Mouse (Mus musculus) monocyte, adult 2 months (primary cell): ENCODE measurements around the gene Dpf3.

Experiments
- DNase-seq, 2 experiments: peaks; one replicate each; pipeline ENCODE4 v3.0.0; 2022; ENCODE audit warnings: low spot score in 2 of 2, low read depth in 1 of 2

Dpf3 gene

GRCm38 (mm10) chr12:83487476-83487991, at the start of gene Dpf3:
Dpf3 (minus strand) TSS chr12:83487716.
- DNase-seq = peak; percentile 87 to 90

DNA sequence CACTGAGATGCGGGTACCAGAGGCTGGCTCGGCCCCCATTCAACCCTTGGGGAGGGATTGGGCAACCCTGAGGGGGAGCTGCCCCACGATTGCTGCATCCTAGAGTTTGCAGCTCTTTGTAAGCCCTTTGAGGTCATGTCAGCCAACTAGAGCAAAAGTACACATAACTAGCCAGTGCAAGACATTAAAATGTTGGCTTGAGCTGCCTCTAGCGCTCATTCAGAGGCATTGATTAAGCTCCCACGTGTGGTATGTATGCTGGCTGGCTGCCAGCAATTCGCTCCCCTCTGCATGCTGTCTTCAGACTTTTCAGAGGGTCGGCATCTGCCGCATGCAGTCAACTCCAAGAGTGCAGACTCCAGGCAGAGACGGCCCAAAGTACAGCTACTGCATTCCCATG, 48.5 kb upstream of the Dpf3 start:
- DNase-seq = no peak

DNA sequence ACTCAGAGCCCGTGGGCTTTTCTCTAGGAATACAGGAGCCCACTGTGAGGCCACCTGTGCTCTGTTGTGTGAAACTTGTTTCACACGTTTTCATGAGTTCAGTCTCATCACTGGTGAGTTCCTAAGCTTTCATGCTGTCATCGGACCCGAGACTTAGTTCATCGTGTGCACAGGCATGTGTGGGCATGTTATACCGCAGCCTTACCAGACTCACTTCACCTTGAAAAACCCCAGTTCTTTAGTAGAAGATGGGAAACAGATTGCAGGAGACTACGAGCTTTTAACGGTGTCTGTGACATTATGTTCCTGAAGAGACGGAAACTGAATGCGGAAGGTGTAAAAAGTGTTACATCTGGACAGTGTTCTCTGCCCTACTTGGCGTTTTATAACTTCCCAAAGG, 47.9 kb upstream of the Dpf3 start:
- DNase-seq = no peak

DNA sequence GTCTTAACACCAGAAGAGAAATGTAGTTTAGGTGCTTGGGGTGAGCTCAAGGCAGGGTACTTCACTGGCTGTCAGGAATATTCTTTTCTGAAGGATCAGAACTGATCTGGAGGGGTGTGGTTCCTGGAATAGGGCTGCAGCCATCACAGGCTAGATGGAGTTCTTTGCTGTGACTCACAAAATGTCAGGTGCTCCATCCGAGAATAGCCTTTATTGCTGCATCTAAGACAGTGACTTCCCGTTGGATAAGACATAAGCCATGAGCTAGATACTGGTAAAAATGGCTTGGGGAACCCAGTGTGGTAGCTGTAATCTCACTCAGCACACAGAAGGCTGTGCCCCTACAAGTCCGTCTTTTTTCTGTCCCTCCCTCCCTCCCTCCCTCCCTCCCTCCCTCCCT, 46.7 kb upstream of the Dpf3 start:
- DNase-seq = no peak

- no peak for DNase-seq
Measured at GRCm38 (mm10) chr12:83532966-83533365, 45.5 kb upstream of the Dpf3 start.

GRCm38 (mm10) chr12:83531992-83532391, 44.5 kb upstream of the Dpf3 start:
- no peak for DNase-seq

- no peak for DNase-seq
Measured at GRCm38 (mm10) chr12:83528665-83529064, 41.1 kb upstream of the Dpf3 start.

- DNase-seq = no peak
Measured at GRCm38 (mm10) chr12:83527816-83528215, 40.3 kb upstream of the Dpf3 start.

GRCm38 (mm10) chr12:83525822-83526544, 38.5 kb upstream of the Dpf3 start:
- no peak for DNase-seq

GRCm38 (mm10) chr12:83524329-83524728, 36.8 kb upstream of the Dpf3 start:
- DNase-seq = no peak

- no peak for DNase-seq
Measured at GRCm38 (mm10) chr12:83523892-83524291, 36.4 kb upstream of the Dpf3 start.

- DNase-seq = no peak
Measured at GRCm38 (mm10) chr12:83523056-83523455, 35.5 kb upstream of the Dpf3 start.

DNA sequence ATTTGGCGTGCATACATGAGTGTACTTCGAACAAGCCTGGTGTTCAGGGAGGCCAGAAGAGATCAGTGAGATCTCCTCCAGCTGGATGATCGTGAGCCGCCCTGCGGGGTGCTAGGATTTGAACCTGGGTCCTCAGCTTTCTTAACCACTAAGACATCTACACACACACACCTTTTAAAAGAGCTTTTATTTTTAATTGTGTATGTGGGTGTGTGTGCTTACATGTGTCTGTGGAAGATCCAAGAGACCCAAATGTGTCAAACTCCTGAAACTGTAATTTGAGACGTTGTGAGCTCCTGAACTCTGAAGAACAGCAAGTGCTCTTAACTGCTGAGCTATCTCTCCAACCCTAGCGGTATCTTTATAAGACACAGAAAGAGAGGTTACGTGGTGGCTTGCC, 33.6 kb upstream of the Dpf3 start:
- DNase-seq = no peak

GRCm38 (mm10) chr12:83520311-83520890, 32.9 kb upstream of the Dpf3 start, which contains the start of gene Dcaf4:
Dcaf4 (plus strand) TSS chr12:83520466.
- DNase-seq = peak; percentile 83 to 91

DNA sequence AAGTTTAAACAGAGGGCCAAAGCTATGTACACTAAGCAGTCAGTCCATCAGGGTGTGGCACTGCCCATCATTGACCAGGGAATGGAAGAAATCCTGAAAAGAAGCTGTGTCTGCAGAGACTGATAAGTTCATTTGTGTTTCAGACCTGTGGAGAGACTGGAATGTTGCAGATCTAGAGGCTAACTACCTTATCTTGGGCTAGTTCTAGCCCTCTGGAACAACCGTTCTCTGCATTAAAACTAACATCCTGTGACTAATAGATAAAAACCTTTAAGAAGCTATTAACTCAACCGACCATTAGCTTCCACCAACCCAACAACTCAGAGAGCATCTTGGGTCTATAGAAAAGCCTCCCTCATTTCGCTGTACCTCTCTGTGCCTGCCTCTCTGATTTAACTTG, 30.1 kb upstream of the Dpf3 start:
- no peak for DNase-seq

DNA sequence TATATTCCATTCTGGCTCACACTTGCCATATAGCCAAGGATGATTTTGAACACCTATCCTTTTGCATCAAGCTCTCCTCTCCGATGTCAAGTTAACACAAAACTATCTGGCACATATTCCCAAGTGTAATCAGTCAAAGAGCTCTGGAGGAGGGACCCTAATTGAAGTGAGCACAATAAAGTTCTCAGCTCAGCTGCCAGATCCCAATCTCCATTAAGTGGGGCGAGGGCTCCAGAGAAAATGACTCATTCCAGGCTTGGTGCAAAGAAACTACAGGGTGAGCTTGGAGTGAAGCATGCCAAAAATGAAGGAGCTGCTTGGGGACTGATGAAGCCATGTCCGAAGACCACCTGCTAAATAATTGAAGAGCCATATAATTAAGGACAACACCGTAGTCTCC, 26.7 kb upstream of the Dpf3 start:
- no peak for DNase-seq

DNA sequence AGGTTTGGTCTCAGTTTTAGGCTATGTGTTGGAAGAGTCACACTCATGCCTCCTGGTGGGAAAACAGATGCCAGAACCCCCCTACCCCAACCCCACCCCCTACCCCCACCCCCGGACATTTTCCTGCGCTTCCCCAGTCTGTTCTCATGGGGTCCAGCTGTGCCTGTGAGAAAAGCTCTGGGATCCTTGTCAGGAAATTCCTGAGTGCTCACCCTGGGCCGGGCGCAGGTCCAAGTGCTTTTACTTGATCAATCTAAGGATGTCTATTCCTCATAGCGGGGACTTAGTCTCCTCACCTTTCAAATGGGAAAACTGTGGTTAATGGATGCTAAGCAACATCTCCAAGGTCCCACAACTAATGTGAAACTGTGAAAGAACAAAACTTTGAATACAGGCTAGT, 25.7 kb upstream of the Dpf3 start:
- no peak for DNase-seq

GRCm38 (mm10) chr12:83512783-83513182, 25.3 kb upstream of the Dpf3 start:
- DNase-seq = no peak

DNA sequence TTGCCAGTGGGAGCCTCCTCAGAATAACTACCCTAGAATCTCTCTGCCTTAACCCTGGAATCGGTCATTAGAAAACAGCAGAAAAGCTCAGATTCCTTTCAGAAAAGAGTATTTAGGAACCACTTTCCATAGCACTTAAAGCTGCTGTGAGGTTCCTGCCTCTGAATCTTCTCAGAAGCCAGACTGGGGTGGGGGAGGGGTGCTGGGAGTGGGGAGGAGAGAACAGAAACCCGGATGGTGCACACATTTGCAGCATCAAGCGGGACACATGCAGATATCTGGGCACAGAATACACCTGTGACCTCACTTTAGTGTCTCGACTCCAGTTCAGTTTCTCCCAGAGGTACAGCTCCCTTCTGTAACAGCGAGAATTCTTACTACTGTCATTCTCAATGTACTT, 23.1 kb upstream of the Dpf3 start:
- DNase-seq = no peak

- DNase-seq = no peak
Measured at GRCm38 (mm10) chr12:83506543-83506942, 19.0 kb upstream of the Dpf3 start.

DNA sequence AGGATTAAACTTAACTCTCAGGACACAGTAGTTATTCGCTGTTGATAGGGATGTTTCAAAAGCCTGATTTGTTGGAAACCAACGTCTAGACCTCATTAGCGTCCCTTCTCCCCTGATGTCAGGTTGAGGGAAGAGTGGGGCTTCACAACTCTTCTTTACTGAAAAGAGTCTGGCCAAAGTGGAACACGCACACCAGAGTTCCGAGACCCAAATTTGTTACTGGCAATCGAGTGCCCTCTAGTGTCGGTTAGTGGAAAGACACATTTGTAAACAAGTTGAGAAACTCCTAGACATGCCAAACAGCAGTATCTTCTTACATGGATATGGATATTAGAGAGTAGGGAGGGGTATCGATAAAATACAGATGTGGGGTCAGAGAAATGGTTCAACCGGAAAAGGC, 14.7 kb upstream of the Dpf3 start:
- DNase-seq = peak in 1 of 2 experiments; percentile 11

- DNase-seq = no peak
Measured at GRCm38 (mm10) chr12:83499256-83499655, 11.7 kb upstream of the Dpf3 start.

GRCm38 (mm10) chr12:83497959-83498358, 10.4 kb upstream of the Dpf3 start:
- no peak for DNase-seq
